8 mouse cellular contexts compared by ENCODE assay signal in the genomic region with DNA sequence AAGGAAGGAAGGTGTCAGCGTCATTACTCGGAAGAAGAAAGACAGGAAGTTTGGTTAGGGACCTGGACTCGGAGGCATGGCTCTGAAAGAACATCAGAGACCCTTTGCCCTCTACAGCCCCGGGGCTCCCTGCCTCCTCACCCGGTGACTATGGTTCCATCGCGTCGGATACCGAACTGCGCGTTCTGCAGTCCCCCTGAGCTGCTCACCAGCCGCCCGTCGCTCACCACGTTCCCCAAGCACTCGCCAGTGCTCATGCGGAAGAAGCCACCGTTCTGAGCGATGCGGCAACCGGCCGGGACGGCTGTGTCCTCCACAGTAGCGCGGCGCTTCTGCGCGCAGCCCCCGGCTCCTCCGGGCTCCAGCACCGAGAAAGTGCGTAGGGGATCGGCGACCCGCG. TPM values are rescaled to one million over a fixed set of nuclear protein-coding genes. Genes with fewer than 3 reads are reported as not detected.
DNase-seq lines count a peak whose midpoint lies in the region; ATAC-seq and TF ChIP-seq lines count a peak whose summit lies in the region.

No protein-coding gene starts in this region.

- TF ChIP-seq CTCF in CH12.LX (conservative IDR thresholded peaks at IDR 0.05 in 1 of 2, IDR thresholded peaks at IDR 0.05 in 1 of 2; ENCODE audit: low read depth in 2 of 2, low read length in 2 of 2) = no peak
- no peak for TF ChIP-seq CTCF in embryonic fibroblast, embryonic 13.5 days (IDR thresholded peaks at IDR 0.05; ENCODE audit: borderline replicate concordance, insufficient read depth, low read length)
- TF ChIP-seq CTCF in lung, postnatal 0 days (IDR thresholded peaks at IDR 0.05) = no peak

- peak overlapping the region; percentile 62 for H3K9ac ChIP-seq in CH12.LX (ENCODE audit: insufficient read depth, low read depth)
- H3K9ac ChIP-seq in intestine, embryonic 15.5 days = peak overlapping the region; percentile 64
- H3K9ac ChIP-seq in lung, postnatal 0 days (replicated peaks; ENCODE audit: low read depth) = peak overlapping the region; percentile 30

- ATAC-seq in intestine, embryonic 15.5 days = peak; percentile 73
- peak; percentile 14 for ATAC-seq in lung, postnatal 0 days

- peak overlapping the region; percentile 59 for H3K4me2 ChIP-seq in CH12.LX (ENCODE audit: insufficient read depth, low read depth, poor library complexity, severe bottlenecking)
- peak overlapping the region; percentile 96 for H3K4me2 ChIP-seq in intestine, embryonic 15.5 days (replicated peaks)
- peak overlapping the region; percentile 100 for H3K4me2 ChIP-seq in lung, postnatal 0 days (replicated peaks; ENCODE audit: low read depth, low read length)

- peak overlapping the region; percentile 75 to 91 (median 83) for H3K4me3 ChIP-seq in CH12.LX (replicated peaks in 1 of 3; ENCODE audit: low read depth in 2 of 3, low read length in 2 of 3, poor library complexity in 1 of 3)
- peak overlapping the region; percentile 79 for H3K4me3 ChIP-seq in embryonic fibroblast, embryonic 13.5 days (ENCODE audit: insufficient read depth, low read length)
- peak overlapping the region; percentile 93 for H3K4me3 ChIP-seq in intestine, embryonic 15.5 days (replicated peaks)
- H3K4me3 ChIP-seq in lung, postnatal 0 days (ENCODE audit: low read depth, low read length) = peak overlapping the region; percentile 75

- H3K79me2 ChIP-seq in CH12.LX (replicated peaks; ENCODE audit: control insufficient read depth, extremely low read depth, insufficient read depth, poor library complexity, severe bottlenecking) = no peaks in the 10 kb centered on the region; the same call in 1 of the 2 replicates

- H3K9me3 ChIP-seq in CH12.LX (replicated peaks; ENCODE audit: low read length) = no peaks in the 10 kb centered on the region
- H3K9me3 ChIP-seq in intestine, embryonic 15.5 days = no peaks in the 10 kb centered on the region
- H3K9me3 ChIP-seq in lung, postnatal 0 days (ENCODE audit: low read length) = no peaks in the 10 kb centered on the region

- in situ Hi-C loops in CH12.LX (cut with MboI; ENCODE audit: low pct_ligation_motif_present, low pct_unique_long_range_greater_than_20kb, low sequenced_read_pairs) = no loop called here

- dilution Hi-C loops in CH12.LX (cut with MboI; ENCODE audit: extremely low pct_ligation_motif_present, extremely low pct_unique_long_range_greater_than_20kb, low sequenced_read_pairs) = no loop called here

- H3K27ac ChIP-seq in CH12.LX (ENCODE audit: insufficient read depth, low read depth) = peak overlapping the region; percentile 12
- H3K27ac ChIP-seq in embryonic fibroblast, embryonic 13.5 days (ENCODE audit: insufficient read depth, low read length) = no peak overlapping the region
- no peak overlapping the region for H3K27ac ChIP-seq in intestine, embryonic 15.5 days
- H3K27ac ChIP-seq in lung, postnatal 0 days (ENCODE audit: low read length) = no peak overlapping the region; the same call in 1 of the 2 replicates

- DNase-seq in embryo, embryonic 10 days (ENCODE audit: low spot score) = peak; percentile 13
- DNase-seq in embryo, embryonic 9.5 days (ENCODE audit: extremely low spot score) = no peak
- DNase-seq in CH12.LX (ENCODE audit: extremely low read depth) = peak; percentile 14
- DNase-seq in lung, postnatal 0 days (ENCODE audit: low spot score) = no peak
- peak; percentile 20 to 22 for DNase-seq in spleen, postnatal 36 days (ENCODE audit: low spot score in 2 of 2)
- DNase-seq in adipocyte (ENCODE audit: low spot score) = no peak

- no peaks in the 10 kb centered on the region for H3K27me3 ChIP-seq in CH12.LX (replicated peaks)
- H3K27me3 ChIP-seq in intestine, embryonic 15.5 days (replicated peaks) = no peaks in the 10 kb centered on the region
- no peaks in the 10 kb centered on the region for H3K27me3 ChIP-seq in lung, postnatal 0 days (replicated peaks; ENCODE audit: insufficient read depth, low read length)

- peaks cover 35 to 64% of the 10 kb centered on the region in 2 experiments for H3K36me3 ChIP-seq in CH12.LX (replicated peaks in 1 of 2; ENCODE audit: control insufficient read depth in 1 of 2, insufficient read depth in 1 of 2, low read length in 1 of 2)
- no peaks in the 10 kb centered on the region for H3K36me3 ChIP-seq in intestine, embryonic 15.5 days
- no peaks in the 10 kb centered on the region for H3K36me3 ChIP-seq in lung, postnatal 0 days (ENCODE audit: insufficient read depth, low read length)

- TF ChIP-seq EP300 in CH12.LX (IDR thresholded peaks at IDR 0.05; ENCODE audit: low read length) = no peak
- TF ChIP-seq EP300 in lung, postnatal 0 days (IDR thresholded peaks at IDR 0.05) = no peak

- peaks cover 6 to 38% of the 10 kb centered on the region in 2 experiments for H3K4me1 ChIP-seq in CH12.LX (ENCODE audit: control insufficient read depth in 1 of 2, insufficient read depth in 2 of 2)
- H3K4me1 ChIP-seq in embryonic fibroblast, embryonic 13.5 days (ENCODE audit: control insufficient read depth, insufficient read depth, low read length) = peaks cover 3% of the 10 kb centered on the region; the same call in 1 of the 2 replicates
- 0 out of 2 replicates have a peak, but pooled peaks cover 4% of the 10 kb centered on the region for H3K4me1 ChIP-seq in intestine, embryonic 15.5 days (replicated peaks)
- 0 out of 2 replicates have a peak, but pooled peaks cover 5% of the 10 kb centered on the region for H3K4me1 ChIP-seq in lung, postnatal 0 days (ENCODE audit: insufficient read depth, low read depth, low read length)

- 1% methylated on average over 36 of the region's 36 CpGs for WGBS in intestine, embryonic 15.5 days
- WGBS in lung, postnatal 0 days = 5% methylated on average over 33 of the region's 36 CpGs

- no peak for TF ChIP-seq POLR2A in CH12.LX (IDR thresholded peaks at IDR 0.05; ENCODE audit: low read depth, low read length)
- no peak for TF ChIP-seq POLR2A in embryonic fibroblast, embryonic 13.5 days (IDR thresholded peaks at IDR 0.05; ENCODE audit: low read depth, low read length)

- TF ChIP-seq RAD21 in CH12.LX (IDR thresholded peaks at IDR 0.05; ENCODE audit: low read depth, low read length) = no peak

TF ChIP-seq in CH12.LX, 34 proteins besides CTCF, POLR2A, EP300 and RAD21 (continues in another document):
- TF ChIP-seq USF1 (IDR thresholded peaks at IDR 0.05; ENCODE audit: low read depth, low read length) (no peak), ETS1 (conservative IDR thresholded peaks at IDR 0.05; ENCODE audit: low read depth, low read length) (no peak), RCOR1 (conservative IDR thresholded peaks at IDR 0.05; ENCODE audit: low read depth, low read length) (no peak), ELF1 (IDR thresholded peaks at IDR 0.05; ENCODE audit: low read depth, low read length) (no peak; the same call in 1 of the 2 replicates), ZC3H11A (IDR thresholded peaks at IDR 0.05; ENCODE audit: low read depth, low read length) (no peak), UBTF (IDR thresholded peaks at IDR 0.05; ENCODE audit: low read depth, low read length) (no peak), BHLHE40 (IDR thresholded peaks at IDR 0.05; ENCODE audit: low read depth, low read length) (no peak), MYC (IDR thresholded peaks at IDR 0.05; ENCODE audit: low read depth, low read length) (no peak), IRF4 (IDR thresholded peaks at IDR 0.05; ENCODE audit: low read depth, low read length) (no peak), TCF12 (IDR thresholded peaks at IDR 0.05; ENCODE audit: low read depth, low read length) (no peak), MAX (IDR thresholded peaks at IDR 0.05; ENCODE audit: low read length) (no peak), NRF1 (IDR thresholded peaks at IDR 0.05; ENCODE audit: low read depth, low read length) (no peak)

RNA-seq across cellular contexts. Expression of gene Nagpa, which starts 0.6 kb away (rescaled TPM):
- 50.2 and 65.3 TPM in 2 replicates for total RNA-seq in CH12.LX (2012; rRNA removed)
- total RNA-seq in CH12.LX (2014; rRNA removed) = 39.9 and 41.9 TPM in 2 replicates
- polyA plus RNA-seq in CH12.LX (2012; ENCODE audit: insufficient read length, low read depth) = 79.0 and 80.6 TPM in 2 replicates
- polyA plus RNA-seq in embryonic fibroblast, embryonic 13.5 days (2011; ENCODE audit: insufficient read length, low read depth, missing spikeins) = 11.6 and 13.8 TPM in 2 replicates
- polyA plus RNA-seq in intestine, embryonic 15.5 days (2015; fragmentation: Nextera tagmentation; extraction: Ambion mirVana) = 27.6 and 29.9 TPM in 2 replicates
- polyA plus RNA-seq in lung, postnatal 0 days (2015; fragmentation: Nextera tagmentation; extraction: Ambion mirVana) = 13.4 and 14.5 TPM in 2 replicates

RNA-seq across cellular contexts. Expression of gene AU021092, which starts 18.9 kb away (rescaled TPM):
- total RNA-seq in CH12.LX (2012; rRNA removed) (not detected in 2 replicates), CH12.LX (2014; rRNA removed) (not detected in 2 replicates)
- polyA plus RNA-seq in CH12.LX (2012; ENCODE audit: insufficient read length, low read depth) = not detected in 2 replicates
- polyA plus RNA-seq in embryonic fibroblast, embryonic 13.5 days (2011; ENCODE audit: insufficient read length, low read depth, missing spikeins) = not detected in 2 replicates
- polyA plus RNA-seq in intestine, embryonic 15.5 days (2015; fragmentation: Nextera tagmentation; extraction: Ambion mirVana) = 4.1 and 4.9 TPM in 2 replicates
- polyA plus RNA-seq in lung, postnatal 0 days (2015; fragmentation: Nextera tagmentation; extraction: Ambion mirVana) = 158 and 169 TPM in 2 replicates

RNA-seq across cellular contexts. Expression of gene Alg1, which starts 30.2 kb away (rescaled TPM):
- total RNA-seq in CH12.LX (2012; rRNA removed) (65.7 and 72.8 TPM in 2 replicates), CH12.LX (2014; rRNA removed) (53.4 and 55.7 TPM in 2 replicates)
- 52.9 and 63.5 TPM in 2 replicates for polyA plus RNA-seq in CH12.LX (2012; ENCODE audit: insufficient read length, low read depth)
- 20.6 TPM in 2 replicates for polyA plus RNA-seq in embryonic fibroblast, embryonic 13.5 days (2011; ENCODE audit: insufficient read length, low read depth, missing spikeins)
- 29.1 and 37.5 TPM in 2 replicates for polyA plus RNA-seq in intestine, embryonic 15.5 days (2015; fragmentation: Nextera tagmentation; extraction: Ambion mirVana)
- polyA plus RNA-seq in lung, postnatal 0 days (2015; fragmentation: Nextera tagmentation; extraction: Ambion mirVana) = 32.1 and 35.9 TPM in 2 replicates

RNA-seq across cellular contexts. Expression of gene Eef2kmt, which starts 52.6 kb away (rescaled TPM):
- 38.5 and 39.5 TPM in 2 replicates for total RNA-seq in CH12.LX (2012; rRNA removed)
- 35.8 and 39.8 TPM in 2 replicates for total RNA-seq in CH12.LX (2014; rRNA removed)
- polyA plus RNA-seq in CH12.LX (2012; ENCODE audit: insufficient read length, low read depth) = 38.3 and 41.6 TPM in 2 replicates
- 15.5 and 17.0 TPM in 2 replicates for polyA plus RNA-seq in embryonic fibroblast, embryonic 13.5 days (2011; ENCODE audit: insufficient read length, low read depth, missing spikeins)
- 30.4 and 38.4 TPM in 2 replicates for polyA plus RNA-seq in intestine, embryonic 15.5 days (2015; fragmentation: Nextera tagmentation; extraction: Ambion mirVana)
- 24.6 and 26.4 TPM in 2 replicates for polyA plus RNA-seq in lung, postnatal 0 days (2015; fragmentation: Nextera tagmentation; extraction: Ambion mirVana)

RNA-seq across cellular contexts. Expression of gene Sec14l5, which starts 56.3 kb away (rescaled TPM):
- total RNA-seq in CH12.LX (2012; rRNA removed) (0.13 TPM in 2 replicates), CH12.LX (2014; rRNA removed) (0.05 TPM in 1 of 2 replicates, not detected in the other)
- polyA plus RNA-seq in CH12.LX (2012; ENCODE audit: insufficient read length, low read depth) = not detected in 2 replicates
- polyA plus RNA-seq in embryonic fibroblast, embryonic 13.5 days (2011; ENCODE audit: insufficient read length, low read depth, missing spikeins) = not detected in 2 replicates
- 0.03 TPM in 1 of 2 replicates, not detected in the other for polyA plus RNA-seq in intestine, embryonic 15.5 days (2015; fragmentation: Nextera tagmentation; extraction: Ambion mirVana)
- polyA plus RNA-seq in lung, postnatal 0 days (2015; fragmentation: Nextera tagmentation; extraction: Ambion mirVana) = 0.20 and 0.27 TPM in 2 replicates

Comparison
In these comparisons a context has a peak if more than half of its experiments do, and no peak if none do; other contexts are left out.
1. DNase-seq: peak in embryo, embryonic 10 days (single experiment), CH12.LX (single experiment) and spleen, postnatal 36 days (2 of 2); none in embryo, embryonic 9.5 days (single experiment), lung, postnatal 0 days (single experiment) and adipocyte (single experiment).
2. RNA of gene AU021092, which starts 18.9 kb away (polyA plus RNA-seq): 158 to 169 TPM in lung, postnatal 0 days; 4.1 to 4.9 TPM in intestine, embryonic 15.5 days, not detected in CH12.LX and not detected in embryonic fibroblast, embryonic 13.5 days; every median in the first group is over 10 times any median in the second.
3. Peak in every context shown above with its lines, with median percentiles within 50 percentile points of each other: H3K4me2 ChIP-seq, H3K4me3 ChIP-seq and H3K9ac ChIP-seq.